Mouse (Mus musculus) embryonic facial prominence, embryonic 13.5 days (tissue): Measurements from ENCODE around the gene Haus6. TPM values are rescaled to one million over a fixed set of nuclear protein-coding genes. Genes with fewer than 3 reads are reported as not detected.
"Not testable (repeated sequence)": the region's sequence is repeated elsewhere in the genome, so short reads cannot be mapped to it uniquely, and the experiment has no call there.

Experiments
- ATAC-seq: fragments of 200-750 bp; cut with Nextera tagmentation; 2 replicates; pipeline ENCODE4 v1.8.0; 2017; ENCODE audit warnings: low read depth; ENCODE audit not compliant: insufficient number of reproducible peaks, insufficient read depth, low FRiP score, low TSS enrichment
- H3K27ac ChIP-seq: fragments of 300-500 bp; sonication (generic); 2 replicates; pipeline ENCODE4 v1.5.1; 2015; ENCODE audit warnings: moderate library complexity, mild to moderate bottlenecking, inconsistent platforms
- H3K27me3 ChIP-seq: fragments of 300-500 bp; sonication (generic); 2 replicates; pipeline ENCODE4 v1.6.1; 2015; ENCODE audit warnings: mild to moderate bottlenecking, inconsistent platforms
- H3K36me3 ChIP-seq: fragments of 300-500 bp; sonication (generic); 2 replicates; pipeline ENCODE4 v1.6.1; 2015; ENCODE audit warnings: mild to moderate bottlenecking, inconsistent platforms
- H3K4me1 ChIP-seq: fragments of 300-500 bp; sonication (generic); 2 replicates; pipeline ENCODE4 v1.6.1; 2015; ENCODE audit warnings: inconsistent platforms
- H3K4me2 ChIP-seq: fragments of 300-500 bp; sonication (generic); 2 replicates; pipeline ENCODE4 v1.6.1; 2015; ENCODE audit warnings: moderate library complexity, mild to moderate bottlenecking, inconsistent platforms
- H3K4me3 ChIP-seq: fragments of 300-500 bp; sonication (generic); 2 replicates; pipeline ENCODE4 v1.5.1; 2015; ENCODE audit warnings: mild to moderate bottlenecking, inconsistent platforms
- H3K9ac ChIP-seq: fragments of 300-500 bp; sonication (generic); 2 replicates; pipeline ENCODE4 v1.6.1; 2015; ENCODE audit warnings: mild to moderate bottlenecking, inconsistent platforms
- H3K9me3 ChIP-seq: fragments of 300-500 bp; sonication (generic); 2 replicates; pipeline ENCODE4 v1.6.1; 2016; ENCODE audit warnings: inconsistent platforms
- WGBS: fragments of 180-500 bp; shearing (Covaris S2); methylation state at CpG from one replicate; pipeline ENCODE4 v1.1.7; 2015; ENCODE audit warnings: mixed read lengths; 5-methylcytosine and 5-hydroxymethylcytosine counted together
- polyA plus RNA-seq: library from polyadenylated mRNA; unstranded; fragments of >200 nt; fragmentation: Nextera tagmentation; extraction: Ambion mirVana; gene quantifications from 2 replicates; pipeline ENCODE4 v1.2.1, GENCODE M21; 2015

Gene Haus6
- polyA plus RNA-seq, 1 experiment from 2014 or later = 15.7 TPM

DNA sequence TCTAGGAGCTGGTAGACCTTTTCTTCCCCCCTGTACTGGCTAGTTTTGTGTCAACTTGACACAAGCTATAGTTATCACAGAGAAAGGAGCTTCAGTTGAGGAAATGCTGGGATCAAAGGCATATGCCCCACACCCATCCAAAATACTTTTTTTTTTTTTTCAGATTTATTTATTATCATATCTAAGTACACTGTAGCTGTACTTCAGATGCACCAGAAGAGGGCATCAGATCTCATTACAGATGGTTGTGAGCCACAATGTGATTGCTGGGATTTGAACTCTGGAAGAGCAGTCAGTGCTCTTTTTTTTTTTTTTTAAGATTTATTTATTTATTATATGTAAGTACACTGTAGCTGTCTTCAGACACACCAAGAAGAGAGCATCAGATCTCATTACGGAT is 10.7 kb upstream of the Haus6 start:
- H3K9me3 ChIP-seq, H3K27me3 ChIP-seq, H3K27ac ChIP-seq, H3K4me1 ChIP-seq, H3K4me3 ChIP-seq, H3K4me2 ChIP-seq, H3K9ac ChIP-seq, H3K36me3 ChIP-seq, ATAC-seq: not testable (repeated sequence)
- WGBS = 86% methylated on average over 1 of the region's 1 CpGs

- Histone ChIP-seq H3K27ac (no peak overlapping the region), H3K4me3 (no peak overlapping the region), H3K36me3 (no peaks in the 10 kb centered on the region), H3K9ac (no peak overlapping the region), H3K27me3 (no peaks in the 10 kb centered on the region), H3K9me3 (no peaks in the 10 kb centered on the region), H3K4me2 (no peak overlapping the region), H3K4me1 (no peaks in the 10 kb centered on the region)
- WGBS = 55% methylated on average over 3 of the region's 3 CpGs
- ATAC-seq = no peak
These were observed 10.3 kb upstream of the Haus6 start for GRCm38 (mm10) chr4:86622116-86622515.

- 73% methylated on average over 2 of the region's 2 CpGs for WGBS
- no peak overlapping the region for H3K4me2 ChIP-seq
These were observed 8.7 kb upstream of the Haus6 start for GRCm38 (mm10) chr4:86620506-86620905.

DNA sequence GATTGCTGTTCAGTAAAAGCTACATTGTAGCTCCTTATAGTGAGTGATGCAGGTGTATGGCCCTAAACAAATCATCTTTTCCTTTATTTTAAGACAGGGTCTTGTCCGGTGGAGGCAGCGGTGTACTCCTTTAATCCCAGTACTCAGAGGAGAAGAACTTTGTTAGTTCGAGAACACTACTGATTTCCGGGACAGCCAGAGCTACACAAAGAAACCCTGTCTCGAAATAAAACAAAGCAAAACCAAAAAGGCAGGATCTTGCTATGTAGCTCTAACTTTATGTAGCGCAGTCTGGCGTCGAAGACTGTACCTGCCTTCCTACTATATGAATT is 400 bp upstream of the Haus6 start:
- Histone ChIP-seq H3K36me3 (no peaks in the 10 kb centered on the region), H3K27ac (peak overlapping the region; percentile 78), H3K9me3 (no peaks in the 10 kb centered on the region), H3K4me3 (peak overlapping the region; percentile 93), H3K27me3 (no peaks in the 10 kb centered on the region), H3K9ac (peak overlapping the region; percentile 66), H3K4me2 (peak overlapping the region; percentile 79), H3K4me1 (peaks cover 10% of the 10 kb centered on the region)
- WGBS = 38% methylated on average over 8 of the region's 8 CpGs
- ATAC-seq = no peak

More at GRCm38 (mm10) chr4:86620506-86620905, 8.7 kb upstream of the Haus6 start:
- no peak overlapping the region for H3K9ac ChIP-seq
- no peak overlapping the region for H3K4me3 ChIP-seq
- no peak overlapping the region for H3K27ac ChIP-seq
- H3K9me3 ChIP-seq = no peaks in the 10 kb centered on the region
- H3K36me3 ChIP-seq = no peaks in the 10 kb centered on the region
- no peaks in the 10 kb centered on the region for H3K27me3 ChIP-seq
- ATAC-seq = no peak
- no peaks in the 10 kb centered on the region for H3K4me1 ChIP-seq

GRCm38 (mm10) chr4:86591304-86591703 is 20.6 kb downstream of the Haus6 start:
- Histone ChIP-seq H3K4me3 (no peak overlapping the region), H3K4me1 (no peaks in the 10 kb centered on the region), H3K36me3 (peaks cover 41% of the 10 kb centered on the region), H3K4me2 (no peak overlapping the region), H3K9me3 (no peaks in the 10 kb centered on the region), H3K27ac (no peak overlapping the region), H3K9ac (no peak overlapping the region), H3K27me3 (no peaks in the 10 kb centered on the region)
- no peak for ATAC-seq
- whole genome bisulfite sequencing = 91% methylated on average over 2 of the region's 2 CpGs

- Histone ChIP-seq H3K4me3 (no peak overlapping the region), H3K4me1 (no peaks in the 10 kb centered on the region), H3K36me3 (peaks cover 65% of the 10 kb centered on the region), H3K9ac (no peak overlapping the region), H3K27me3 (no peaks in the 10 kb centered on the region), H3K9me3 (no peaks in the 10 kb centered on the region), H3K27ac (no peak overlapping the region), H3K4me2 (no peak overlapping the region)
- WGBS = 85% methylated on average over 3 of the region's 3 CpGs
- no peak for ATAC-seq
These were observed 23.6 kb downstream of the Haus6 start for GRCm38 (mm10) chr4:86588236-86588635.

DNA sequence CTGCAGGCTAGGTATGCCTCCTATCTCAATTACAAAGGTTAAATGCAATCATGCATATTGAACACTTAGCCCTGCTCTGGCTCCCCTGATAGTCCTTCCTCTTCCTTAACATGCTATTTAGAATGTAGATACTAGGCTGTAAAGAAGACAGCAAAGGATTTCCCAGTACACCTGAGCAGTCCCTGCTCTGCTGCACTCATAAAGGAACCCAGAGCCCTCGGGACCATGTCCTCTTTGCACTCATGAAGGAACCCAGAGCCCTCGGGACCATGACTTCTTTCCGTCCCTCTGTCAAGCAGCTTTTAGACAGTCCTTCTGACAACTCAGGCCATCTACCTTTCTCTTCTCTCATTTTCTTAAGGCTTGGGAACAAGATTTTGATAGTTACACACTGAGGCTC is 31.3 kb downstream of the Haus6 start:
- Histone ChIP-seq H3K36me3 (peaks cover 54% of the 10 kb centered on the region), H3K9ac (no peak overlapping the region), H3K4me1 (peaks cover 16% of the 10 kb centered on the region), H3K4me2 (no peak overlapping the region), H3K27me3 (no peaks in the 10 kb centered on the region), H3K27ac (no peak overlapping the region), H3K4me3 (no peak overlapping the region), H3K9me3 (no peaks in the 10 kb centered on the region)
- WGBS = 92% methylated on average over 3 of the region's 3 CpGs
- no peak for ATAC-seq

DNA sequence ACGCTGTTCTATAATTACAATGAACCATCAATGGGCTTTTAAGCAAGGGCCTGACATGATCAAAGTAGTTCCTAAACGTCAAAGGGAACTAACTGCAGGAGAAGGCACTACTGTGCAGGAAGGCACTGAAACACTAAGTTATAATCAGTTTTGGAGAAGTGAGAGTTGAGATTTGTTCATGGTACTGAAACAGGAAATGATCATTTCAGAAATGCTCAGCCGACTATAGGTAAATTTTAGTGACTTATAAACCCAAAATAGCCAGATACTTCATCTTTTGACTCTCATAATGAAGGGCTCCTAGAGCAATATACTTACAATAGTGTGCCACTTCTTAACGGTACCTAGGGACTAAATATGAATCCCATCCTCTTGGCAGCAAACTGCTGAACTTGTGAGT is 31.8 kb downstream of the Haus6 start:
- Histone ChIP-seq H3K4me1 (peaks cover 16% of the 10 kb centered on the region), H3K36me3 (peaks cover 49% of the 10 kb centered on the region), H3K4me2 (no peak overlapping the region), H3K4me3 (no peak overlapping the region), H3K9me3 (no peaks in the 10 kb centered on the region), H3K27ac (no peak overlapping the region), H3K27me3 (no peaks in the 10 kb centered on the region), H3K9ac (no peak overlapping the region)
- ATAC-seq = no peak
- 56% methylated on average over 4 of the region's 4 CpGs for WGBS

DNA sequence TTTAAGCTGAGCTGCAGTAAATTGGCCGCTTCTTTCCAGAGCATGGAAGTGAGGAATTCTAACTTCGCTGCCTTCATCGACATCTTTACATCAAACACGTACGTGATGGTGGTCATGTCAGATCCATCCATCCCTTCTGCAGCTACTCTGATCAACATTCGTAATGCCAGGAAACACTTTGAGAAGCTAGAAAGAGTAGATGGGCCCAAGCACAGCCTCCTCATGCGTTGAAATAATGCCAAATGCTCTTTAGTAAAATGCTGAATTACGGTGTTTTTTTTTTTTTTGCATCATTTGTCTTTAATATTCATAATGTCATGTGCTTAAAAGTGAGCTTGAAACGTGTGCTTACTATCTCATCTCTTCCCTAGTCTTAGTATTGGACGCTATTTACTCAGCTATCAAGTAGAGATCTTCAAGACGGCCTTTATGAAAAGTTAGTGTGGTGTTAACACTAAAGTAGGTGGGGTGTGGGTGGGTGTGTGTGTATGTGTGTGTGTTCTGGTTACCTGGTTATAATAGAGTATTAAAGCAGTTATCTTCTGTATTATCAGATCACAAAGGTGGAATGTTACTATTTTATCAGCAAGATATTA is 35.1 kb downstream of the Haus6 start:
- Histone ChIP-seq H3K9me3 (no peaks in the 10 kb centered on the region), H3K4me3 (peak overlapping the region; percentile 92), H3K4me1 (peaks cover 21% of the 10 kb centered on the region), H3K27me3 (no peaks in the 10 kb centered on the region), H3K36me3 (peaks cover 21% of the 10 kb centered on the region), H3K4me2 (peak overlapping the region; percentile 87), H3K9ac (peak overlapping the region; percentile 93), H3K27ac (peak overlapping the region; percentile 98; the same call in 1 of the 2 replicates)
- 7% methylated on average over 11 of the region's 11 CpGs for WGBS
- no peak for ATAC-seq

- H3K27ac ChIP-seq = peak overlapping the region; percentile 98
- peak overlapping the region; percentile 93 for H3K9ac ChIP-seq
- H3K4me2 ChIP-seq = peak overlapping the region; percentile 87
- peak overlapping the region; percentile 92 for H3K4me3 ChIP-seq
- H3K36me3 ChIP-seq = peaks cover 21% of the 10 kb centered on the region
- no peaks in the 10 kb centered on the region for H3K9me3 ChIP-seq
- WGBS = under 1% methylated on average over 20 of the region's 20 CpGs
- H3K4me1 ChIP-seq = peaks cover 21% of the 10 kb centered on the region
- no peak for ATAC-seq
- no peaks in the 10 kb centered on the region for H3K27me3 ChIP-seq
These were observed 35.7 kb downstream of the Haus6 start for GRCm38 (mm10) chr4:86576120-86576541.

- H3K4me2 ChIP-seq = peak within 1 kb of the TSS; percentile 87
- H3K27me3 ChIP-seq = no peaks in the 10 kb centered on the region
- peak within 1 kb of the TSS; percentile 98 for H3K27ac ChIP-seq
- H3K9me3 ChIP-seq = no peaks in the 10 kb centered on the region
- H3K9ac ChIP-seq = peak within 1 kb of the TSS; percentile 93
- H3K4me1 ChIP-seq = peaks cover 21% of the 10 kb centered on the region
- under 1% methylated on average over 53 of the region's 53 CpGs for WGBS
- H3K4me3 ChIP-seq = peak within 1 kb of the TSS; percentile 92
- H3K36me3 ChIP-seq = peaks cover 17% of the 10 kb centered on the region
- ATAC-seq = peak; percentile 93
These were observed 36.4 kb downstream of the Haus6 start, which contains the start of gene Rraga for GRCm38 (mm10) chr4:86575283-86575983. Gene Rraga (plus strand): TSS chr4:86575668.

DNA sequence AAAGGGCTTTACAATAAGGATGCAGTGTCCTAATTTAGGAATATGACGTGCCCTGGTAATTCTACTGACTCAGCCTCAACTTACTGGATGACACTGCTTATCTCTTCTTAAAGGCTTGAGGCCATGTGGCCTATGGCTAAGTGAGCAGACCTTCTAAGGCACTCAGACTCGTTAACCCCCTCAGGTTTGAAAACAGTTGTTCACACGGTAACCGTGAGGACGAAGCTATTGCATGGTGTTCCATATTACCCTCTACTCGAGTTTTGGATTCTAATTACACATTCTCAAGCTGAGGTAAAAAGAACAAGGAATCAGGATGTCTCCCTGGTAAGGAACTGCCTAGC is 36.9 kb downstream of the Haus6 start:
- peak overlapping the region; percentile 87 for H3K4me2 ChIP-seq
- H3K27ac ChIP-seq = peak overlapping the region; percentile 98
- H3K36me3 ChIP-seq = peaks cover 14% of the 10 kb centered on the region
- H3K9me3 ChIP-seq = no peaks in the 10 kb centered on the region
- WGBS = 16% methylated on average over 6 of the region's 6 CpGs
- no peaks in the 10 kb centered on the region for H3K27me3 ChIP-seq
- H3K4me1 ChIP-seq = peaks cover 21% of the 10 kb centered on the region
- H3K9ac ChIP-seq = peak overlapping the region; percentile 93
- peak; percentile 60; the same call in 1 of the 2 replicates for ATAC-seq
- peak overlapping the region; percentile 92 for H3K4me3 ChIP-seq
